Mouse (Mus musculus) G1E (cell line): ENCODE results near the gene Camk2g. TPM values are rescaled to one million over a fixed set of nuclear protein-coding genes. Genes with fewer than 3 reads are reported as not detected.

Source experiments
- ATAC-seq: 2 replicates; pipeline ENCODE4 v1.8.0; 2016; ENCODE audit warnings: mild to moderate bottlenecking; ENCODE audit not compliant: insufficient number of reproducible peaks, poor library complexity, low FRiP score, severe bottlenecking; ENCODE audit errors: extremely low read depth
- DNase-seq: peaks from one replicate; pipeline ENCODE4 v3.0.0; 2012; ENCODE audit warnings: low spot score
- H3K27me3 ChIP-seq: 2 replicates; pipeline ENCODE4 v1.6.1; 2012; ENCODE audit warnings: mild to moderate bottlenecking, low read length, inconsistent platforms; ENCODE audit not compliant: insufficient read depth
- H3K36me3 ChIP-seq: replicated peaks from 2 replicates; pipeline ENCODE3; 2012; ENCODE audit warnings: mild to moderate bottlenecking, inconsistent platforms
- H3K4me1 ChIP-seq: 2 replicates; pipeline ENCODE4 v1.6.1; 2012; ENCODE audit warnings: low read depth, low read length, inconsistent platforms, mixed read lengths; ENCODE audit not compliant: insufficient read depth
- H3K4me3 ChIP-seq: 2 replicates; pipeline ENCODE4 v1.5.1; 2012; ENCODE audit warnings: low read depth, mild to moderate bottlenecking, inconsistent platforms, low read length, moderate library complexity, mixed read lengths
- H3K9me3 ChIP-seq: replicated peaks from 2 replicates; pipeline ENCODE4 v1.6.1; 2012; ENCODE audit warnings: inconsistent platforms
- CTCF ChIP-seq: IDR thresholded peaks from 2 replicates; pipeline ENCODE4 v1.5.1; 2012; ENCODE audit warnings: low read depth, low read length, inconsistent platforms, mixed read lengths
- GATA1 ChIP-seq: IDR thresholded peaks from 2 replicates; pipeline ENCODE4 v1.6.1; 2012; ENCODE audit warnings: borderline replicate concordance, low read length, inconsistent platforms, mixed read lengths
- GATA2 ChIP-seq: IDR thresholded peaks from 2 replicates; pipeline ENCODE4 v1.6.1; 2012; ENCODE audit warnings: low read depth, low read length, inconsistent platforms, borderline replicate concordance
- POLR2AphosphoS5 ChIP-seq: IDR thresholded peaks from 2 replicates; pipeline ENCODE4 v1.6.1; 2012; ENCODE audit warnings: low read depth, low read length, inconsistent platforms; ENCODE audit not compliant: insufficient replicate concordance
- TAL1 ChIP-seq: conservative IDR thresholded peaks from 2 replicates; pipeline ENCODE4 v1.6.1; 2012; ENCODE audit warnings: low read depth, low read length, inconsistent platforms, mixed read lengths
- polyA plus RNA-seq: library from polyadenylated mRNA; stranded (reverse); fragments of >175 nt; gene quantifications from 2 replicates; pipeline ENCODE4 v1.2.3, GENCODE M21; 2012
- total RNA-seq, 2 experiments: library from RNA; stranded (forward) in 1 of 2; stranded (reverse) in 1 of 2; fragments of 200-1000 nt in 1 of 2; fragments of >200 nt in 1 of 2; fragmentation: Nextera tagmentation in 1 of 2; gene quantifications; 2 replicates each; pipeline ENCODE4 v1.2.3; 2014 to 2017

The Camk2g gene
- total and polyA plus RNA-seq, 3 experiments = 30.3 to 37.4 (median 35.9) TPM

DNA sequence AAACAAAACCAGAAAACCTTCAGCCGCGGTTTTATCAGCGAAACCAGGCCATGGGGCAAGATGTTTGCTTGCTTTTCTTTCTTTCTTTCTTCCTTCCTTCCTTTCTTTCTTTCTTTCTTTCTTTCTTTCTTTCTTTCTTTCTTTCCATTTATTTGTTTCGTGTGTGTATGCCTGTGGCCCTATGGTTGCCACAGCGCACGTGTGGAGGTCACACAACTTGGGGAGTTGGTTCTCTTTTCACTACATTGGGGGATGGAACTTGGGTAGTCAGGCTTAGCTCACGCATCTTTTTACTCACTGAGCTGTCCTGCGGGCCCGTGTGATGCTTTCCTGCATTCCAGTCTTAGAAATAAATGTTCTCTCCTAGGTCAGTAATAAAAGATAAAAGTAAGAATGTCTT lies 701 bp upstream of the Camk2g start:
- no peaks in the 10 kb centered on the region for H3K9me3 ChIP-seq
- ATAC-seq (no peak), DNase-seq (no peak)
- peaks cover 45% of the 10 kb centered on the region for H3K4me1 ChIP-seq
- peak overlapping the region; percentile 88 for H3K4me3 ChIP-seq
- peaks cover 9% of the 10 kb centered on the region; the same call in 1 of the 2 replicates for H3K27me3 ChIP-seq
- no peak for TF ChIP-seq CTCF
- peaks cover 34% of the 10 kb centered on the region for H3K36me3 ChIP-seq

DNA sequence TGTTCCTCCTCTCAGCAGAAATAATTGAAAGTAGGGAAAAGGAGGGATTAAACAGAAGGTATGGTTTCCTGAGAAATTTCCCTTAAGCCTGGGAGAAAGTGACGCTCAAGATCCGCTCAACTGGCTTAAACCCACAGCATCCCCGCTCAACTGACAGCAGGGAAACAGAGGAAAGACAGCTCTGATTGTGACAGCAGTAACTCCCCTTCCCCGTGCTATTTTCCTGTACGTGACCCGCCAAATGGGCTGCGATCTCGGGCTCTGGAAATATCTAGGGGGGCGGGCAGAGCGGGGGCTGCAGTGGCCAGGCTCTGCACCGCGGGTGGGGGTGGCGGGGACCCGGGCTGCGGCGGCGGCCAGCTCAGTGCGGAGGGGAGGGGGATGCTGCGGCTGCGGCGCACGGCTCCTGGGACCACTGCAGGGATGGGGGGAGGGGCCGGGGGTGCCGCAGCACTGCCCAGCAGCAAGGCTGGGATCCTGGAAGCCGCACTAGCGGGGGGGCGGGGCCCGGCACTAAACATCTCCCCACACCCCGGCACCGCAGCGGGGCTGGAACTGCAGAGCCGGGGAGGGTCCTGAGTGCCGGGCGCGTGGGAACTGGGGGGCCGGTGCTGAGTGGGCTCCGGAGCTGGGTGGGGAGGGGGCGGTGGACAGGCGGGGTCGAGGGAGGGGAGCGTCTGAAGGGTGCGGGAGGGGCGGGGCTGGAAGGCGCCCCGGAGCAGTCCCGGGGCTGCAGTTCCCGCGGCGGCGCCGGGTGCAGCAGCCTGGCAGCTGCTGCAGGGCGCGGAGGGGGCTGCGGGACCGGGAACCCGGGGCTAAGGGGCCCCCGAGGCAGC lies 748 bp downstream of the Camk2g start:
- DNase-seq = peak; percentile 55
- Histone ChIP-seq H3K36me3 (peaks cover 48% of the 10 kb centered on the region), H3K4me1 (peaks cover 42% of the 10 kb centered on the region), H3K9me3 (no peaks in the 10 kb centered on the region), H3K27me3 (peaks cover 5% of the 10 kb centered on the region; the same call in 1 of the 2 replicates), H3K4me3 (peak overlapping the region; percentile 88)
- TF ChIP-seq TAL1 (no peak), GATA2 (no peak), GATA1 (no peak), POLR2AphosphoS5 (no peak), CTCF (no peak)
- no peak for ATAC-seq

DNA sequence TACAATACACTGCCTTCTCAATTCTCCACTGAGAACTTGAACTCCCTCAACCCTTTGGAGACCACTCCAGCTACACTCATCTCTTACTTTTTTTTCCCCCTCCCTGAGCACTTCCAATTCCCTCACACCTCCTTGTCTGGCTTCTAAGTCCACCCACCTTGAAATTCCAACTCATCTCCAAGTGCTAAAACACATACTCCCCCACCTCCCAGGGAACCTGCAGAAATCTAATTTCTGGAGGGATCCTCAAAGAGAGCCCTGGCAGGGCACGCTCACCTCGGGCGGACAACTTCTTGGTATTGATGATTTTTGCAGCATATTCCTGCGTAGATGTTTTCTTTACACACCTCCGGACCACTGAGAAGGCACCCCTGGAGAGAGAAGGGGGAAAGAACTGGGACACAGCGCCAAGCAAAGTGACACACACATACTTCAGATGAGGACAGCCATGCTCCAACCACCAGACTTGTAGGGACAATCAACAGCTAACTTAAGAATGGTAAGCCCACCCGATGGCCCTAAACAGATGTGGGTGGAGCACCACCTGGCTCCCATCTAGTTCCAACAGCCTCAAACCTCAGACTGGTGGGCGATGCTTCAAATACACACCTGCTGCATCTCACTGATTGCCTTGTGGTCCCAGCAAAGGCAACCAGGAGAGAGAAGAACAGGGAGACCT lies 1.5 kb downstream of the Camk2g start:
- TF ChIP-seq GATA2 = no peak
- no peak for TF ChIP-seq CTCF
- TF ChIP-seq POLR2AphosphoS5 = no peak
- H3K4me1 ChIP-seq = peaks cover 47% of the 10 kb centered on the region
- peaks cover 55% of the 10 kb centered on the region for H3K36me3 ChIP-seq
- peak overlapping the region; percentile 88; the same call in 1 of the 2 replicates for H3K4me3 ChIP-seq
- DNase-seq (no peak), ATAC-seq (no peak)
- H3K27me3 ChIP-seq = no peaks in the 10 kb centered on the region
- no peaks in the 10 kb centered on the region for H3K9me3 ChIP-seq

DNA sequence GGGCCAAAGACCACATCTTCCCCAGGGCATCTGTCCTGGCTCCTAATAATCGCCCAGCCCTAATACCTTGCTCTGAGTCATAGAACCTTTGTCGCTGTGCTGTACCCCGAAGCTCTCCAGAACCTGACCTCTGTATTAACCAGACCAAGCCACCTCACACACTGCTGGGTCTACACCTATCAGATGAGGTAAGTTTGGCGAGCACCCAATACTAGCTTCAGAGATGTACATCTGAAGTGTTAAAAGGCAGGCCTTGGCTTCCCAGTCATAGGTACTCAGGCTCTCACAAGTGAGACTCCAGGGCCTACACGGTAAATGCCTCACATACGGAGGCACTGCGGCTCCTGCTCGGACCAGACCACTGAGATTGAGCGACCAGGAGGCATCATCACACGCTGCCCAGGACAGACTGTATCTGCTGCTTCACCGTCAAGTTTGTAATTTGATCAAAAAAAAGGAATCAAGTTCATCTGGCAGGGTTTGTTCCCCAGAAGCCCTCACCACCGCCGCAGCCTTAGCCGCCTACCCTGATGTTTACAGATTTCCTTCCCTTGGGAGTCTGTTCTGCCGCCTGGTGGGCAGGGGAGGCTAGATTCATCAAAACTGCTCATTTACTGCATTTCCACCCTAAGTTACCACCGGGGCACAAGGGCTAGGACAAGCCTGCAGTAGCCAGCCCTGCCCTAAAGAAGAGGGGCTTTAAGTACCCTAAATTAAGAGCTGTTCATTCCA lies 2.2 kb downstream of the Camk2g start:
- H3K4me1 ChIP-seq = peaks cover 54% of the 10 kb centered on the region
- no peak overlapping the region for H3K4me3 ChIP-seq
- TF ChIP-seq GATA1 (no peak), CTCF (no peak), TAL1 (no peak), GATA2 (no peak), POLR2AphosphoS5 (no peak)
- H3K9me3 ChIP-seq = no peaks in the 10 kb centered on the region
- peaks cover 62% of the 10 kb centered on the region for H3K36me3 ChIP-seq
- ATAC-seq (no peak), DNase-seq (no peak)
- no peaks in the 10 kb centered on the region for H3K27me3 ChIP-seq

DNA sequence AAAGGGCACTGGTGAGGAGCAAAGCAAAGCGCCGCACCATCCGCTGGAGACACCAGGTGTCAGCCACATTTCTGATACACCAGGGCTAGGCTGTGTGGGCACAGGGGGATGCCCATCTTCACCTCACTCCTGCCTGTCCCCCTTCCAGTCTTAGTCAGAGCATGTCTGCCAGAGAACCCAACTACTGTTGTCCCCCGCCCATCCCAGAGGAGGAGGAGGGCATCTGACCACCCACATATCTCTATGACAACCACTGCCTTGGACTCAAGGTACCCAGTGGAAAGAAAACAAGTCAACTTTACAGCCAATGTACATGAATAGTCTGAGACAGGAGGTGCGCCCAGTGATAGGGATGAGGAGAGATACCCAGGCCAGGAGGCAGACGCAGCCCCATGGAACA lies 2.9 kb downstream of the Camk2g start:
- ATAC-seq (no peak), DNase-seq (no peak)
- TF ChIP-seq GATA2 (no peak), TAL1 (no peak), POLR2AphosphoS5 (no peak), CTCF (no peak), GATA1 (no peak)
- no peak overlapping the region for H3K4me3 ChIP-seq
- H3K9me3 ChIP-seq = no peaks in the 10 kb centered on the region
- peaks cover 69% of the 10 kb centered on the region for H3K36me3 ChIP-seq
- peaks cover 58% of the 10 kb centered on the region for H3K4me1 ChIP-seq
- no peaks in the 10 kb centered on the region for H3K27me3 ChIP-seq

DNA sequence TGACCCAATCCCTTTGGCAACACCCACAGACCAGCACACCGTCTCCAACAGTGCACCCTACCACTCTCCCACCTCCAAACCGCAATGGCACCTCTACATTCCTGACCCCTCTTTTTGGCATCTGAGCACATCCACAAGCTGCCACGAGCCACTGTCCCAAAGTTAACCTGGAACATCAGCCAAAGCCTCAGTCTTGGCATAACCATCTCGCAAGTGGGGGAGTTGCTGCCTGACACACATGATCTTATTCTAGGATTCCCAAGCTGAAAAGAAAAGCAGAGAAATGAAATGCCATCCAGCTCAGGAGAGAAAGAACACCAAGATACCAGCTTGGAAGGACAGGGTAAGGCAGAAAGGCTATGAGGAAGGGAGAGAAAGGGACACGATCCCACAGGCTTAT lies 3.4 kb downstream of the Camk2g start:
- DNase-seq (no peak), ATAC-seq (no peak)
- Histone ChIP-seq H3K9me3 (no peaks in the 10 kb centered on the region), H3K36me3 (peaks cover 72% of the 10 kb centered on the region), H3K4me3 (no peak overlapping the region), H3K27me3 (no peaks in the 10 kb centered on the region), H3K4me1 (peaks cover 58% of the 10 kb centered on the region)
- TF ChIP-seq POLR2AphosphoS5 = no peak
- TF ChIP-seq CTCF = no peak
- TF ChIP-seq GATA1 = no peak
